In the genomic region with DNA sequence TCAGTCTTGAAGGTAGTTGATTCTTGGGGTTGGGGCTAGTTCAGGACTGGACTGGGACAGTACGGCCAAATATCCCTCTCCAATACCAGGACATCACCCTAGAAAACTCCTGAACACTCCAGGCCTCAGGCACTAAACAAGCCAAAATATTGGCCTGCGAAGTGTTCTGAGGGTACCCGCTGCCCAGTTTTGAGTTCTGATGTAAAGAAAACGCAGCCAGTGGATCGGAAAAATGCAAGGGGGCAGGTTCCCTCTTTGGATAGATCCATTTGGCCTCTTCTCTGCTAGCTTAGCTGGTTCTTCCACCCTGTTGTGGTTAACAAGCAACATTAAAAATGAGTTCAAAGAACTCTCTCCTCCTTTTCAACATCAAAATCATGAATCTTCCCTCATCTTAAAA, we compare ENCODE assay signal across 13 mouse cellular contexts.
DNase-seq lines count a peak whose midpoint lies in the region; ATAC-seq and TF ChIP-seq lines count a peak whose summit lies in the region.
"Had no signal": no experiment of that assay in that cellular context is flagged by ENCODE, and none has a peak within 500 bp of the region (broad histone marks: within the 10 kb centered on the region; RNA-seq: fewer than 3 reads in every experiment).

No protein-coding gene starts in this region.

- peak overlapping the region; percentile 88 for H3K27ac ChIP-seq in forebrain, embryonic 11.5 days (ENCODE audit: low read depth, low read length)
- H3K27ac ChIP-seq in hindbrain, embryonic 14.5 days = peak overlapping the region; percentile 92
- H3K27ac ChIP-seq in midbrain, embryonic 14.5 days (replicated peaks; ENCODE audit: low read depth, low read length) = peak overlapping the region; percentile 99
- H3K27ac ChIP-seq: heart, embryonic 13.5 days; kidney, postnatal 0 days had no signal

- H3K4me2 ChIP-seq in forebrain, embryonic 11.5 days (ENCODE audit: low read depth, low read length, severe bottlenecking) = peak overlapping the region; percentile 66
- H3K4me2 ChIP-seq in hindbrain, embryonic 14.5 days (replicated peaks) = peak overlapping the region; percentile 73
- peak overlapping the region; percentile 70 for H3K4me2 ChIP-seq in midbrain, embryonic 14.5 days (ENCODE audit: low read length)
- H3K4me2 ChIP-seq: heart, embryonic 13.5 days had no signal

- WGBS in forebrain, embryonic 11.5 days = 2% methylated on average over 5 of the region's 5 CpGs
- 10% methylated on average over 5 of the region's 5 CpGs for WGBS in hindbrain, embryonic 14.5 days
- 1% methylated on average over 5 of the region's 5 CpGs for WGBS in midbrain, embryonic 14.5 days

- no peak for TF ChIP-seq CTCF in brain, embryonic 14.5 days (IDR thresholded peaks at IDR 0.05; ENCODE audit: borderline replicate concordance, extremely low read depth, insufficient read depth, insufficient read length)

- ATAC-seq in forebrain, embryonic 11.5 days (replicated peaks; ENCODE audit: low FRiP score) = no peak
- no peak for ATAC-seq in hindbrain, embryonic 14.5 days (ENCODE audit: low FRiP score)
- no peak for ATAC-seq in midbrain, embryonic 14.5 days (ENCODE audit: low FRiP score, low TSS enrichment)

- peaks cover 45% of the 10 kb centered on the region for H3K4me1 ChIP-seq in forebrain, embryonic 11.5 days (replicated peaks; ENCODE audit: control insufficient read depth, insufficient read depth, low read length)
- H3K4me1 ChIP-seq in hindbrain, embryonic 14.5 days (replicated peaks; ENCODE audit: control insufficient read depth, insufficient read depth, low read length) = peaks cover 80% of the 10 kb centered on the region
- peaks cover 62% of the 10 kb centered on the region for H3K4me1 ChIP-seq in midbrain, embryonic 14.5 days (ENCODE audit: control insufficient read depth, insufficient read depth, low read length)

- no peaks in the 10 kb centered on the region for H3K9me3 ChIP-seq in forebrain, embryonic 11.5 days (ENCODE audit: control insufficient read depth, low read length)
- H3K9me3 ChIP-seq in hindbrain, embryonic 14.5 days (ENCODE audit: control insufficient read depth, low read length) = no peaks in the 10 kb centered on the region
- H3K9me3 ChIP-seq in midbrain, embryonic 14.5 days (ENCODE audit: control insufficient read depth, low read length) = no peaks in the 10 kb centered on the region
- H3K9me3 ChIP-seq: heart, embryonic 13.5 days had no signal

- peak overlapping the region; percentile 53 for H3K4me3 ChIP-seq in forebrain, embryonic 11.5 days (ENCODE audit: low read depth, low read length)
- peak overlapping the region; percentile 65 for H3K4me3 ChIP-seq in hindbrain, embryonic 14.5 days (replicated peaks; ENCODE audit: low read length)
- peak overlapping the region; percentile 86 for H3K4me3 ChIP-seq in midbrain, embryonic 14.5 days (replicated peaks; ENCODE audit: low read depth, low read length)

- peak overlapping the region; percentile 68 for H3K9ac ChIP-seq in forebrain, embryonic 11.5 days (ENCODE audit: low read length)
- peak overlapping the region; percentile 86 for H3K9ac ChIP-seq in hindbrain, embryonic 14.5 days
- peak overlapping the region; percentile 98 for H3K9ac ChIP-seq in midbrain, embryonic 14.5 days (replicated peaks; ENCODE audit: low read length)
- H3K9ac ChIP-seq: heart, embryonic 13.5 days had no signal

- no peak for TF ChIP-seq POLR2A in brain, embryonic 14.5 days (IDR thresholded peaks at IDR 0.05; ENCODE audit: borderline replicate concordance, extremely low read depth, insufficient read depth, insufficient read length, poor library complexity, severe bottlenecking)

- peaks cover 46% of the 10 kb centered on the region for H3K27me3 ChIP-seq in forebrain, embryonic 11.5 days (ENCODE audit: control insufficient read depth, insufficient read depth, low read length)
- H3K27me3 ChIP-seq in hindbrain, embryonic 14.5 days (ENCODE audit: control insufficient read depth, insufficient read depth, low read length) = peaks cover 28% of the 10 kb centered on the region
- H3K27me3 ChIP-seq in midbrain, embryonic 14.5 days (ENCODE audit: control insufficient read depth, insufficient read depth, low read length) = no peaks in the 10 kb centered on the region

- peak; percentile 57 for DNase-seq in brain, embryonic 14.5 days (ENCODE audit: low read depth)
- no peak for DNase-seq in forebrain, embryonic 11.5 days (ENCODE audit: low spot score)
- DNase-seq in hindbrain, embryonic 14.5 days (ENCODE audit: low spot score) = no peak
- DNase-seq in midbrain, embryonic 14.5 days = no peak
- DNase-seq in right cerebral cortex, postnatal 25 days = no peak
- no peak for DNase-seq in lung, postnatal 25 days (ENCODE audit: low spot score)
- DNase-seq in right cerebral cortex, adult 18-20 months = no peak
- DNase-seq in layer of hippocampus, adult 9-10 months (ENCODE audit: low spot score) = no peak
- DNase-seq: cerebellum, adult 18-20 months; gastrocnemius, postnatal 14 days; thymus, postnatal 25 days had no signal

- no peaks in the 10 kb centered on the region for H3K36me3 ChIP-seq in forebrain, embryonic 11.5 days (ENCODE audit: control insufficient read depth, insufficient read depth, low read length)
- no peaks in the 10 kb centered on the region for H3K36me3 ChIP-seq in hindbrain, embryonic 14.5 days (replicated peaks; ENCODE audit: control insufficient read depth, insufficient read depth)
- peaks cover 10% of the 10 kb centered on the region; the same call in 1 of the 2 replicates for H3K36me3 ChIP-seq in midbrain, embryonic 14.5 days (ENCODE audit: control insufficient read depth, insufficient read depth, low read length)
- H3K36me3 ChIP-seq: heart, embryonic 13.5 days had no signal
